Mouse (Mus musculus): ENCODE measurements at regions not wholly inside any gene's neighbourhood (a gene's known extent, or its start where the extent isn't known, plus 50 kb on each side); places are given as distances from the start of the nearest gene placed in this dataset.

DNA sequence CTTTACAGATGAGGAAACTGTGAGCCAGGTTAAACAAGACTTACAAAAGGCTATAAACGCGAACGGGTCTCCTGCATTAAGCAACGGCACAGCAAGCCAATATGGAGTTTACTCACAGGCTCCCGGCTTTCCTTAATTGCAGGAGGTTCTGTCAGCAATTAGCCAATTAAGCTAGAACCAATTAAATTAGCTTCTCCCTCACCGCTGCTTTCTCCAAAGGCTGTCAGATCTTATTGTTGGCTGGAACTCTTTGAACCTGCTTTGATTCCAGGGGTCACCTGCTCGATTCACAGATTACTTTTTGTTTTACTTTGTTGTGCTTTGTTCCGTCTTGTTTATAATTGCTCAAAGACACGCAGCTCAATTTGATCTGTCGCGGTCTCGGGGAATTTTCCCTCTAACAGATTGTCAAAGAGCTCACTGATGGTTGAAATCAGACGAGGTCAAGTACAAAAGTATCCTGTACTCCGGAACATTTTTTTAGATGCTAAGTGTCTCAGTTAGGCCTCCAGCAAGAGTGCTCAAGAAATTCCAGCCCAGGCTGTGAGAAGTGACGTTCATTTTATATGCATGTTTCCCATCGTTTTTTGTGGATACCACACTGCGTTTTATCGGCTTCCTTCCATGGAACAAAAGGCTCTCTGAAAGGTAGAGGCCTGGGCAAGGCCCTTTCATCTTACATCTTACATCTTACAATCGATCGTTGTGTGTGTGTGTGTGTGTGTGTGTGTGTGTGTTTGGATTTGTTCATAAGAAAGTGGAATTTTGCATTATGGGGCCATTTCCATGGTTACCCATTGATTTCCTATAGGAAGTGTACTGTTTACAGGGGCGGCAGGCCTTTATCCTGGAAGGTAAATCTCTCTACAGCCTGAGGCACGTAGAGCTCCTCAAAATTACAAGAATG, 181.9 kb downstream of the Lrrn1 start:
- H3K27me3 ChIP-seq (replicated peaks; ENCODE audit: control insufficient read depth, insufficient read depth, low read length), result no peaks in the 10 kb centered on the region
- no peak overlapping the region for H3K9ac ChIP-seq (ENCODE audit: low read depth, low read length)
- peak; percentile 52 for ATAC-seq
- H3K4me2 ChIP-seq (ENCODE audit: low read length), result peak overlapping the region; percentile 25
- no peak overlapping the region for H3K4me3 ChIP-seq (ENCODE audit: low read length)
- H3K9me3 ChIP-seq (ENCODE audit: control insufficient read depth, low read length), result no peaks in the 10 kb centered on the region
- WGBS, result 22% methylated on average over 22 of the region's 22 CpGs
- no peaks in the 10 kb centered on the region for H3K4me1 ChIP-seq (ENCODE audit: control insufficient read depth, insufficient read depth, low read depth, low read length)
- H3K27ac ChIP-seq (ENCODE audit: low read depth, low read length), result no peak overlapping the region
- no peaks in the 10 kb centered on the region for H3K36me3 ChIP-seq (ENCODE audit: control insufficient read depth, insufficient read depth, low read length)

DNA sequence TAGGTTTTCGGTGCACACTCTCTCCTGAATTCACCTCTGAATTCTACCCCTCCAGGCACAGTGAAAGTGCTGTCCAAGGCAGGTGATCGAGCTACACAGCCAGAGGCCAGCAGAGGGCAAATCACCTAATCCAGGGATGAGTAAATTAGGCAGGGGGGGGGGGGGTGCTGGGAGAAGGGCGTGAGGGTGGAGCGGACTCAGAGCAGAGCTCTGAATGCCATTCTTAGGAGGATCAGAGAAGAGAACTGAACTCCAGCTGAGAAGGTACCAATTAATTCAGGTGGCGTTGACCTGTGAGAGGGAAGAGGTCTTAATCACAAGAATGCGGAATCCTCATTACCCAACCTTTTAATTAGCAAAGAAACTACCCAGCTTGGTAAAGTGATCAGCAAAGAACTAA, 183.5 kb downstream of the Lrrn1 start:
- Histone ChIP-seq H3K4me2 (ENCODE audit: low read length) (no peak overlapping the region), H3K27ac (ENCODE audit: low read depth, low read length) (no peak overlapping the region), H3K27me3 (replicated peaks; ENCODE audit: control insufficient read depth, insufficient read depth, low read length) (no peaks in the 10 kb centered on the region), H3K4me1 (ENCODE audit: control insufficient read depth, insufficient read depth, low read depth, low read length) (no peaks in the 10 kb centered on the region), H3K4me3 (ENCODE audit: low read length) (no peak overlapping the region), H3K9me3 (ENCODE audit: control insufficient read depth, low read length) (no peaks in the 10 kb centered on the region), H3K9ac (ENCODE audit: low read depth, low read length) (no peak overlapping the region), H3K36me3 (ENCODE audit: control insufficient read depth, insufficient read depth, low read length) (no peaks in the 10 kb centered on the region)
- peak; percentile 28; the same call in 1 of the 2 replicates for ATAC-seq
- WGBS, result 31% methylated on average over 6 of the region's 6 CpGs

DNA sequence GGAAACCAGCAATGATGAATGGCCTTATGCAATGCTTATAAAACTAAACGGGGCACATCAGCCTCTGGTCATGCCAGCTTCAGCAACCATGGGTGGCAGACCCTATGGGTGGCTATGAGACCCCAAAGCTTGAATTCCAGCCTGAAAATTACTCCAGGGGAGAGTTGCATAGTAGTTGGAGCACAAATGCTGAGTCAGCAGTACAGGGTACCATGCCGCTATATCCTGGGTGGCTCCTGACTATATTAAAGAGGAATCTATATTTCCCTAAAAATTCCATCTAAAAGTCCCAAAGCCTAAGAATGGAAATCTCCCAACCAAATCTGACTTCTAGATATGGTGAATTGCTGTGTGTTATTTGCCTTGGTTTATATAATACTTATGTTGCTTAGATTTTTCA, 187.6 kb downstream of the Lrrn1 start:
- no peak overlapping the region for H3K4me3 ChIP-seq (ENCODE audit: low read length)
- 93% methylated on average over 2 of the region's 2 CpGs for WGBS
- H3K4me1 ChIP-seq (ENCODE audit: control insufficient read depth, insufficient read depth, low read depth, low read length), result no peaks in the 10 kb centered on the region
- no peaks in the 10 kb centered on the region for H3K36me3 ChIP-seq (ENCODE audit: control insufficient read depth, insufficient read depth, low read length)
- no peak overlapping the region for H3K27ac ChIP-seq (ENCODE audit: low read depth, low read length)
- H3K27me3 ChIP-seq (replicated peaks; ENCODE audit: control insufficient read depth, insufficient read depth, low read length), result no peaks in the 10 kb centered on the region
- H3K4me2 ChIP-seq (ENCODE audit: low read length), result no peak overlapping the region
- no peak overlapping the region for H3K9ac ChIP-seq (ENCODE audit: low read depth, low read length)
- H3K9me3 ChIP-seq (ENCODE audit: control insufficient read depth, low read length), result no peaks in the 10 kb centered on the region
- no peak for ATAC-seq

DNA sequence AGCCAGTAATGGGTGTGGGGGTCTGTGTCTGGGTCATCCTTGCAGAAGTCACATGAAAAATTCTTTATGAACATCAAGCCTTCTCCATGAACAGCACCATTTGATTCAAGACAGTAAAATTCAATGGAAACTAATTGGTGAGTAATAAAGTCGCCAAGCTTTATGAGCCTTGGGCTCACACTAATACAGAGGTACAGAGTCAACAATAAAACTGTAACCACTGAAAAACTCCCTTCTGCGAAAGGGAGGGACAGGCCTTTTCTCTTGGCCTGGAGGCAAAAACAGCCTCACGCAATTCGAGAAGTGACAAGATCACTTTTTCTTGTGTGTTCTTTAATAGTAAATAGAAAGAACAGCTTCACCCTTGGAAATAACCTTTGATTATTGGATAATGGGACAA, 200.7 kb downstream of the Lrrn1 start:
- H3K4me3 ChIP-seq (ENCODE audit: low read length), result no peak overlapping the region
- no peak overlapping the region for H3K27ac ChIP-seq (ENCODE audit: low read depth, low read length)
- no peaks in the 10 kb centered on the region for H3K27me3 ChIP-seq (replicated peaks; ENCODE audit: control insufficient read depth, insufficient read depth, low read length)
- H3K4me2 ChIP-seq (ENCODE audit: low read length), result no peak overlapping the region
- no peak overlapping the region for H3K9ac ChIP-seq (ENCODE audit: low read depth, low read length)
- no peaks in the 10 kb centered on the region for H3K36me3 ChIP-seq (ENCODE audit: control insufficient read depth, insufficient read depth, low read length)
- no peaks in the 10 kb centered on the region for H3K9me3 ChIP-seq (ENCODE audit: control insufficient read depth, low read length)
- H3K4me1 ChIP-seq (ENCODE audit: control insufficient read depth, insufficient read depth, low read depth, low read length), result no peaks in the 10 kb centered on the region
- 85% methylated on average over 4 of the region's 4 CpGs for WGBS
- no peak for ATAC-seq

DNA sequence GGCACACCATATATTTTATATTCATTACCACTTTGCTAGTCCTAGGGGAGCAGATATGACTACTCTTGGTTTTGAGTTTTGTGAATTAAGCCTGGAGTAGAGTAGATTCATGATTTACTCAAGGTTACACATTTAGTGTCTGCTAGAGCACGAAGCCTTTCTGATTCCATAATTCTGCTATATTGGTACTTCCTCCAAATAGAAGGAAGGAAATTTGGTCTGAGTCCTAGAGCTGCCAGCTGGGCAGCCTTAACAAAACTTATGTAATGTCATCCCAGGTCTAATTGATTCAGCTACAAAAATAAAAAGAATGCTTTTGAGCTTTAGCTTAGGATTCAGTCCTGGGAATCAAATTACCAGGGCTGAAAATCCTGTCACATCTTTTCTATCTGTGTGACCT, 205.2 kb downstream of the Lrrn1 start:
- H3K9ac ChIP-seq (ENCODE audit: low read depth, low read length), result no peak overlapping the region
- no peaks in the 10 kb centered on the region for H3K36me3 ChIP-seq (ENCODE audit: control insufficient read depth, insufficient read depth, low read length)
- no peaks in the 10 kb centered on the region for H3K27me3 ChIP-seq (replicated peaks; ENCODE audit: control insufficient read depth, insufficient read depth, low read length)
- ATAC-seq, result no peak
- no peaks in the 10 kb centered on the region for H3K4me1 ChIP-seq (ENCODE audit: control insufficient read depth, insufficient read depth, low read depth, low read length)
- WGBS, result 92% methylated on average over 1 of the region's 1 CpGs
- no peak overlapping the region for H3K4me3 ChIP-seq (ENCODE audit: low read length)
- H3K27ac ChIP-seq (ENCODE audit: low read depth, low read length), result no peak overlapping the region
- no peak overlapping the region for H3K4me2 ChIP-seq (ENCODE audit: low read length)
- H3K9me3 ChIP-seq (ENCODE audit: control insufficient read depth, low read length), result no peaks in the 10 kb centered on the region

DNA sequence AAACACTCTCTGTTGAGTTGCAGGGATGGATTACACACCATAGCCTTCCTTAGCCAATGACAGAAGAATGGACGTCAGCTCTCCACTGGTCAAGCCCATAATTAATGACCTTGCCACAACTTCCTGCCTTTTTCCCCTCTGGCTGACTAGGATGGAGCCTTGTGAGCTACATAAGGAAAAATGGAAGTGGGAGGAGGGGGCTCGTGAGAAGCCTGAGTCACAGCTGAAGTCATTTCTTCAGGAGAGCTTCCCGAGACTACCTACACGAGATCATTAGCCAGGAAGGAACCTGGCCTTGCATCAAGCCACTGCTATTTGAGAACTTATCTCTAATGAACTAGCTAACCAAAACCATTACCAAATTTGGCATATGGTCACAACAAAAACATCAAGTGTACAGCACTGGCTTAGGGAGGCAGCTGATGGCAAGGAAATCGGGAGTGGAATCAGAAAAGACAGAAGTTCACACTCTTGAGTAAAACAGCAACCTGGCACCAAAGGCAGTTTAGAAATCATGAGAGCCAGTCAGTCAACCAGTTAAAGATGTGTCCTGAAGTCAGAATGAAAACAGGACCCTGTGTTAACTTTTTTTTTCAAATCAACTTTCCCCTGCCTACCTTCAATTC, 219.7 kb downstream of the Lrrn1 start:
- H3K4me2 ChIP-seq (ENCODE audit: low read length), result no peak overlapping the region
- no peaks in the 10 kb centered on the region for H3K4me1 ChIP-seq (ENCODE audit: control insufficient read depth, insufficient read depth, low read depth, low read length)
- 81% methylated on average over 5 of the region's 5 CpGs for WGBS
- no peaks in the 10 kb centered on the region for H3K9me3 ChIP-seq (ENCODE audit: control insufficient read depth, low read length)
- no peak for ATAC-seq
- H3K36me3 ChIP-seq (ENCODE audit: control insufficient read depth, insufficient read depth, low read length), result no peaks in the 10 kb centered on the region
- no peak overlapping the region for H3K4me3 ChIP-seq (ENCODE audit: low read length)
- H3K27ac ChIP-seq (ENCODE audit: low read depth, low read length), result no peak overlapping the region
- no peaks in the 10 kb centered on the region for H3K27me3 ChIP-seq (replicated peaks; ENCODE audit: control insufficient read depth, insufficient read depth, low read length)
- no peak overlapping the region for H3K9ac ChIP-seq (ENCODE audit: low read depth, low read length)

DNA sequence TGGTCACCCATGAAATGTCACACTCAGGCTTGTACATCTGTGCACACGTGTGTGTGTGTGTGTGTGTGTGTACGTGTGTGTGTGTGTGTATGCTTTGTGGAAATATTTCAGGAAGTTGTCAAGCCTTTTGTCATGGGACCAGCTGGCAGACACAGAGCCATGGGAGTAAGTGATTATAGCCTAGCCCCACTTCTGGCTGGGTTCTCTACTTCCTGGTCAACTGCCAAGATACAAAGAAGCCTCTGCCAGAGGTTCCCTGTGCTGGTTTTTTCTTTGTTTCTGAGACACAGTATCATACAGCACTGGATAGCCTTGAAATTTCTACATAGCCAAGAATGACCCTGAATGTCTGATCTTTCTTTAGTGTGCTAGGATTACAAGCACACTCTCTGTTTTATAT, 220.2 kb downstream of the Lrrn1 start:
- H3K27ac ChIP-seq (ENCODE audit: low read depth, low read length), result no peak overlapping the region
- no peak overlapping the region for H3K9ac ChIP-seq (ENCODE audit: low read depth, low read length)
- no peaks in the 10 kb centered on the region for H3K9me3 ChIP-seq (ENCODE audit: control insufficient read depth, low read length)
- WGBS, result 63% methylated on average over 2 of the region's 2 CpGs
- H3K27me3 ChIP-seq (replicated peaks; ENCODE audit: control insufficient read depth, insufficient read depth, low read length), result no peaks in the 10 kb centered on the region
- no peaks in the 10 kb centered on the region for H3K4me1 ChIP-seq (ENCODE audit: control insufficient read depth, insufficient read depth, low read depth, low read length)
- H3K36me3 ChIP-seq (ENCODE audit: control insufficient read depth, insufficient read depth, low read length), result no peaks in the 10 kb centered on the region
- no peak overlapping the region for H3K4me2 ChIP-seq (ENCODE audit: low read length)
- H3K4me3 ChIP-seq (ENCODE audit: low read length), result no peak overlapping the region
- ATAC-seq, result peak; percentile 76

DNA sequence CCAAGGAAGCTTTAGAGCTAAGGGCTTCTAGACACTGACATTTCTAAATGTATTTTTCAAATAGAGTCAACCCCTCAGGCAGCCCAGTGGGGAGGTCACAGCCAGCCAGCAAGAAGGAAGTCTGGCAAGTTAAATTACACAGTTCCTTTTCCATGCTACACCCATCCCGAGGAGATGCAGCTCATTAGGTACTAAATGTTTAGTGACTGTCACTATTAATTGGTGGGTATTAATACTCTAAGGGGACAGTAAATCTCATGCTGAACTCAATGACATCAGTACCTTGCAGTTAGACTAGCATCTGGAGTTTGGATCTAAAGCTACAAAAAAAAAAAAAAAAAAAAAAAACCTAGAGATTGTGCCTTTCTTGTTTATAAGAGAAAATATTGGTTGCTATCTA, 222.6 kb downstream of the Lrrn1 start:
- ATAC-seq, result no peak
- Histone ChIP-seq H3K9ac (ENCODE audit: low read depth, low read length) (no peak overlapping the region), H3K27ac (ENCODE audit: low read depth, low read length) (no peak overlapping the region), H3K4me1 (ENCODE audit: control insufficient read depth, insufficient read depth, low read depth, low read length) (no peaks in the 10 kb centered on the region), H3K27me3 (replicated peaks; ENCODE audit: control insufficient read depth, insufficient read depth, low read length) (no peaks in the 10 kb centered on the region), H3K9me3 (ENCODE audit: control insufficient read depth, low read length) (no peaks in the 10 kb centered on the region), H3K4me3 (ENCODE audit: low read length) (no peak overlapping the region), H3K4me2 (ENCODE audit: low read length) (no peak overlapping the region), H3K36me3 (ENCODE audit: control insufficient read depth, insufficient read depth, low read length) (no peaks in the 10 kb centered on the region)
- 69% methylated on average over 1 of the region's 1 CpGs for WGBS

DNA sequence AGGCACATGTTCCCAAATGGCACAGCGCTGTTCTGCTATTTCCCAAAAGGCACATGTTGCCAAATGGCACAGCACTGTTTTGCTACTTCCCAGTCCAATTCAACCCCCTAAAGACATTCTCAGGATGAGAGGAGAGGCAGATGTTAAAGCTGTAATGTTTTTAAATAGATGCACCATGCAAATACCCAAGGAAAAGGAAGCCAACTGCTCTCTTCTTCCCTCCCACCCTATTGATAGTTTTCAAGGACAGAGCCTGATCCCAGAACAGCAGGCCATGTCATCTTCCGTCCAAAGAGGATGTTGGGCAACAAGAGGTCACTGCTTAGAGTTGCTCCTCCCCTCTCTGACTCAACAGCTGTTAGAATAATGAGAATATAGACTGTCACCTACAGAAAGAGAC, 225.6 kb downstream of the Lrrn1 start:
- no peak overlapping the region for H3K9ac ChIP-seq (ENCODE audit: low read depth, low read length)
- ATAC-seq, result no peak
- H3K4me2 ChIP-seq (ENCODE audit: low read length), result no peak overlapping the region
- 70% methylated on average over 2 of the region's 2 CpGs for WGBS
- H3K36me3 ChIP-seq (ENCODE audit: control insufficient read depth, insufficient read depth, low read length), result no peaks in the 10 kb centered on the region
- H3K4me3 ChIP-seq (ENCODE audit: low read length), result no peak overlapping the region
- no peaks in the 10 kb centered on the region for H3K9me3 ChIP-seq (ENCODE audit: control insufficient read depth, low read length)
- H3K4me1 ChIP-seq (ENCODE audit: control insufficient read depth, insufficient read depth, low read depth, low read length), result no peaks in the 10 kb centered on the region
- H3K27me3 ChIP-seq (replicated peaks; ENCODE audit: control insufficient read depth, insufficient read depth, low read length), result no peaks in the 10 kb centered on the region
- no peak overlapping the region for H3K27ac ChIP-seq (ENCODE audit: low read depth, low read length)
